Mouse (Mus musculus) intestine, embryonic 16.5 days (tissue): Measurements from ENCODE around the gene Fam189b. TPM values are rescaled to one million over a fixed set of nuclear protein-coding genes. Genes with fewer than 3 reads are reported as not detected.

Experiments
- ATAC-seq: fragments of 200-750 bp; cut with Nextera tagmentation; 2 replicates; pipeline ENCODE4 v1.8.0; 2017; ENCODE audit warnings: moderate TSS enrichment, moderate library complexity
- H3K27ac ChIP-seq: fragments of 300-500 bp; sonication (generic); 2 replicates; pipeline ENCODE4 v1.5.1; 2014; ENCODE audit warnings: mild to moderate bottlenecking, low read length
- H3K27me3 ChIP-seq: fragments of 300-500 bp; sonication (generic); replicated peaks from 2 replicates; pipeline ENCODE4 v1.6.1; 2014; ENCODE audit warnings: low read length, control low read depth, mixed read lengths; ENCODE audit not compliant: control insufficient read depth, insufficient read depth
- H3K36me3 ChIP-seq: fragments of 300-500 bp; sonication (generic); 2 replicates; pipeline ENCODE4 v1.6.1; 2014; ENCODE audit warnings: low read length, control low read depth; ENCODE audit not compliant: control insufficient read depth, insufficient read depth
- H3K4me1 ChIP-seq: fragments of 300-500 bp; sonication (generic); 2 replicates; pipeline ENCODE4 v1.6.1; 2014; ENCODE audit warnings: low read length, control low read depth, mixed read lengths; ENCODE audit not compliant: control insufficient read depth, insufficient read depth
- H3K4me2 ChIP-seq: fragments of 300-500 bp; sonication (generic); 2 replicates; pipeline ENCODE4 v1.6.1; 2014; ENCODE audit warnings: low read depth, low read length, control low read depth
- H3K4me3 ChIP-seq: fragments of 300-500 bp; sonication (generic); 2 replicates; pipeline ENCODE4 v1.5.1; 2014; ENCODE audit warnings: mild to moderate bottlenecking, low read length
- H3K9ac ChIP-seq: fragments of 300-500 bp; sonication (generic); 2 replicates; pipeline ENCODE4 v1.6.1; 2014; ENCODE audit warnings: low read depth, low read length
- H3K9me3 ChIP-seq: fragments of 300-500 bp; sonication (generic); 2 replicates; pipeline ENCODE4 v1.6.1; 2016; ENCODE audit warnings: low read length, control low read depth; ENCODE audit not compliant: control insufficient read depth
- WGBS: fragments of 180-500 bp; shearing (Covaris S2); extraction: QIAGEN DNeasy Blood & Tissue Kit; methylation state at CpG from one replicate; pipeline ENCODE4 v1.1.7; 2014; 5-methylcytosine and 5-hydroxymethylcytosine counted together
- polyA plus RNA-seq: library from polyadenylated mRNA; unstranded; fragments of >200 nt; fragmentation: Nextera tagmentation; extraction: Ambion mirVana; gene quantifications from 2 replicates; pipeline ENCODE4 v1.2.1, GENCODE M21; 2015

The Fam189b gene
- polyA plus RNA-seq, 1 experiment from 2014 or later, result 20.8 TPM

- 5% methylated on average over 6 of the region's 6 CpGs for WGBS
- no peaks in the 10 kb centered on the region for H3K27me3 ChIP-seq
- H3K9ac ChIP-seq, result peak overlapping the region; percentile 80
- peaks cover 25% of the 10 kb centered on the region for H3K36me3 ChIP-seq
- peak overlapping the region; percentile 80 for H3K27ac ChIP-seq
- H3K9me3 ChIP-seq, result no peaks in the 10 kb centered on the region
- peak overlapping the region; percentile 70 for H3K4me3 ChIP-seq
- H3K4me2 ChIP-seq, result peak overlapping the region; percentile 69
- no peak for ATAC-seq
- peaks cover 16% of the 10 kb centered on the region for H3K4me1 ChIP-seq
Observed at GRCm38 (mm10) chr3:89178107-89178385, 4.9 kb upstream of the Fam189b start.

- no peaks in the 10 kb centered on the region for H3K9me3 ChIP-seq
- H3K27ac ChIP-seq, result no peak overlapping the region
- 83% methylated on average over 11 of the region's 11 CpGs for WGBS
- H3K4me2 ChIP-seq, result peak overlapping the region; percentile 69
- peak overlapping the region; percentile 23; the same call in 1 of the 2 replicates for H3K9ac ChIP-seq
- no peak for ATAC-seq
- peaks cover 24% of the 10 kb centered on the region for H3K4me1 ChIP-seq
- H3K4me3 ChIP-seq, result no peak overlapping the region
- H3K36me3 ChIP-seq, result peaks cover 18% of the 10 kb centered on the region
- no peaks in the 10 kb centered on the region for H3K27me3 ChIP-seq
Observed at GRCm38 (mm10) chr3:89179056-89179455, 3.9 kb upstream of the Fam189b start.

- Histone ChIP-seq H3K9ac (no peak overlapping the region), H3K4me3 (no peak overlapping the region), H3K9me3 (no peaks in the 10 kb centered on the region), H3K4me1 (peaks cover 37% of the 10 kb centered on the region), H3K27ac (no peak overlapping the region), H3K27me3 (no peaks in the 10 kb centered on the region), H3K36me3 (peaks cover 6% of the 10 kb centered on the region; the same call in 1 of the 2 replicates), H3K4me2 (no peak overlapping the region)
- no peak for ATAC-seq
- WGBS, result 90% methylated on average over 27 of the region's 27 CpGs
Observed at GRCm38 (mm10) chr3:89181749-89182500, 1.0 kb upstream of the Fam189b start.

GRCm38 (mm10) chr3:89182531-89183057 is 349 bp upstream of the Fam189b start:
- 43% methylated on average over 7 of the region's 7 CpGs for WGBS
- Histone ChIP-seq H3K9ac (peak overlapping the region; percentile 85; the same call in 1 of the 2 replicates), H3K27me3 (no peaks in the 10 kb centered on the region), H3K27ac (peak overlapping the region; percentile 28; the same call in 1 of the 2 replicates), H3K4me2 (peak overlapping the region; percentile 94), H3K4me1 (peaks cover 37% of the 10 kb centered on the region), H3K4me3 (peak overlapping the region; percentile 75), H3K9me3 (no peaks in the 10 kb centered on the region), H3K36me3 (peaks cover 6% of the 10 kb centered on the region; the same call in 1 of the 2 replicates)
- ATAC-seq, result no peak

- H3K9me3 ChIP-seq, result no peaks in the 10 kb centered on the region
- H3K27ac ChIP-seq, result no peak overlapping the region
- peak overlapping the region; percentile 94 for H3K4me2 ChIP-seq
- no peaks in the 10 kb centered on the region for H3K27me3 ChIP-seq
- no peak for ATAC-seq
- peak overlapping the region; percentile 85 for H3K9ac ChIP-seq
- peaks cover 29% of the 10 kb centered on the region for H3K4me1 ChIP-seq
- H3K36me3 ChIP-seq, result peaks cover 9% of the 10 kb centered on the region; the same call in 1 of the 2 replicates
- peak overlapping the region; percentile 75 for H3K4me3 ChIP-seq
- 81% methylated on average over 6 of the region's 6 CpGs for WGBS
Observed at GRCm38 (mm10) chr3:89183959-89184315, 994 bp downstream of the Fam189b start.

- Histone ChIP-seq H3K4me1 (peaks cover 28% of the 10 kb centered on the region), H3K4me3 (no peak overlapping the region), H3K4me2 (no peak overlapping the region), H3K27ac (no peak overlapping the region), H3K9me3 (no peaks in the 10 kb centered on the region), H3K27me3 (no peaks in the 10 kb centered on the region), H3K36me3 (0 out of 2 replicates have a peak, but pooled peaks cover 3% of the 10 kb centered on the region), H3K9ac (no peak overlapping the region)
- no peak for ATAC-seq
- WGBS, result 64% methylated on average over 23 of the region's 23 CpGs
Observed at GRCm38 (mm10) chr3:89187197-89187596, 4.3 kb downstream of the Fam189b start.

- H3K9me3 ChIP-seq, result no peaks in the 10 kb centered on the region
- H3K4me1 ChIP-seq, result peaks cover 22% of the 10 kb centered on the region
- H3K27me3 ChIP-seq, result no peaks in the 10 kb centered on the region
- WGBS, result 76% methylated on average over 18 of the region's 18 CpGs
- H3K4me2 ChIP-seq, result no peak overlapping the region
- H3K27ac ChIP-seq, result no peak overlapping the region
- ATAC-seq, result no peak
- H3K9ac ChIP-seq, result no peak overlapping the region
- H3K4me3 ChIP-seq, result no peak overlapping the region
- 0 out of 2 replicates have a peak, but pooled peaks cover 3% of the 10 kb centered on the region for H3K36me3 ChIP-seq
Observed at GRCm38 (mm10) chr3:89187690-89188477, 4.9 kb downstream of the Fam189b start.

- H3K9ac ChIP-seq, result no peak overlapping the region
Observed at GRCm38 (mm10) chr3:89188478-89188875, 5.5 kb downstream of the Fam189b start.

GRCm38 (mm10) chr3:89190436-89190835 is 7.5 kb downstream of the Fam189b start:
- Histone ChIP-seq H3K4me2 (no peak overlapping the region), H3K9me3 (no peaks in the 10 kb centered on the region), H3K36me3 (0 out of 2 replicates have a peak, but pooled peaks cover 3% of the 10 kb centered on the region), H3K27ac (no peak overlapping the region), H3K9ac (no peak overlapping the region), H3K27me3 (no peaks in the 10 kb centered on the region), H3K4me3 (no peak overlapping the region), H3K4me1 (no peaks in the 10 kb centered on the region)
- ATAC-seq, result no peak
- WGBS, result 79% methylated on average over 8 of the region's 8 CpGs

More at GRCm38 (mm10) chr3:89188478-89188875, 5.5 kb downstream of the Fam189b start:
- Histone ChIP-seq H3K27me3 (no peaks in the 10 kb centered on the region), H3K27ac (no peak overlapping the region), H3K36me3 (0 out of 2 replicates have a peak, but pooled peaks cover 3% of the 10 kb centered on the region), H3K4me1 (peaks cover 19% of the 10 kb centered on the region), H3K4me2 (no peak overlapping the region), H3K9me3 (no peaks in the 10 kb centered on the region), H3K4me3 (no peak overlapping the region)
- 69% methylated on average over 12 of the region's 12 CpGs for WGBS
- ATAC-seq, result no peak
